Mouse (Mus musculus): Measurements from ENCODE around the gene Mettl26. TPM values are rescaled to one million over a fixed set of nuclear protein-coding genes. Genes with fewer than 3 reads are reported as not detected.

Mettl26 gene
- total and polyA plus RNA-seq, 2 experiments from 2014 or later, result 50.0 to 62.9 TPM

GRCm38 (mm10) chr17:25919144-25919785 is 44.4 kb downstream of the Mettl26 start, which contains the start of gene Rab40c:
Gene Rab40c, minus strand, starts transcription at chr17:25919727.
- H3K4me1 ChIP-seq (ENCODE audit: insufficient read depth, low read length), result peaks cover 16% of the 10 kb centered on the region
- no peaks in the 10 kb centered on the region for H3K9me3 ChIP-seq (ENCODE audit: low read length)
- DNase-seq (ENCODE audit: low spot score), result peak; percentile 52
- 0 out of 2 replicates have a peak, but pooled peaks cover 4% of the 10 kb centered on the region for H3K36me3 ChIP-seq (ENCODE audit: insufficient read depth, low read length)
- H3K27ac ChIP-seq, result peak within 1 kb of the TSS; percentile 92
- H3K27me3 ChIP-seq (ENCODE audit: insufficient read depth, low read length), result no peaks in the 10 kb centered on the region
- peak; percentile 0; the same call in 1 of the 2 replicates for ATAC-seq
- peak within 1 kb of the TSS; percentile 85 for H3K9ac ChIP-seq (replicated peaks; ENCODE audit: low read length)
- TF ChIP-seq CTCF (IDR thresholded peaks at IDR 0.05; ENCODE audit: low read depth), result no peak
- H3K4me3 ChIP-seq (ENCODE audit: low read length), result peak within 1 kb of the TSS; percentile 79
- peak within 1 kb of the TSS; percentile 60 for H3K4me2 ChIP-seq (ENCODE audit: low read depth, low read length)
- under 1% methylated on average over 51 of the region's 78 CpGs for WGBS

GRCm38 (mm10) chr17:25919786-25920642 is 45.1 kb downstream of the Mettl26 start:
- peak; percentile 29 for TF ChIP-seq CTCF (IDR thresholded peaks at IDR 0.05; ENCODE audit: low read depth)
- 0% methylated on average over 33 of the region's 40 CpGs for WGBS
- peaks cover 16% of the 10 kb centered on the region for H3K4me1 ChIP-seq (ENCODE audit: insufficient read depth, low read length)
- peak; percentile 99 for ATAC-seq
- 0 out of 2 replicates have a peak, but pooled peaks cover 4% of the 10 kb centered on the region for H3K36me3 ChIP-seq (ENCODE audit: insufficient read depth, low read length)
- DNase-seq (ENCODE audit: low spot score), result peak; percentile 100
- H3K4me3 ChIP-seq (ENCODE audit: low read length), result peak overlapping the region; percentile 79
- H3K27me3 ChIP-seq (ENCODE audit: insufficient read depth, low read length), result no peaks in the 10 kb centered on the region
- H3K9ac ChIP-seq (replicated peaks; ENCODE audit: low read length), result peak overlapping the region; percentile 45
- H3K4me2 ChIP-seq (ENCODE audit: low read depth, low read length), result peak overlapping the region; percentile 60
- peak overlapping the region; percentile 92 for H3K27ac ChIP-seq
- no peaks in the 10 kb centered on the region for H3K9me3 ChIP-seq (ENCODE audit: low read length)

GRCm38 (mm10) chr17:25922120-25922519 is 47.2 kb downstream of the Mettl26 start:
- H3K4me3 ChIP-seq (ENCODE audit: low read length), result no peak overlapping the region
- H3K4me2 ChIP-seq (ENCODE audit: low read depth, low read length), result no peak overlapping the region
- H3K27me3 ChIP-seq (ENCODE audit: insufficient read depth, low read length), result no peaks in the 10 kb centered on the region
- no peak for TF ChIP-seq CTCF (IDR thresholded peaks at IDR 0.05; ENCODE audit: low read depth)
- H3K27ac ChIP-seq, result no peak overlapping the region
- H3K9me3 ChIP-seq (ENCODE audit: low read length), result no peaks in the 10 kb centered on the region
- H3K36me3 ChIP-seq (ENCODE audit: insufficient read depth, low read length), result peaks cover 10% of the 10 kb centered on the region; the same call in 1 of the 2 replicates
- DNase-seq (ENCODE audit: low spot score) (no peak), ATAC-seq (no peak)
- 57% methylated on average over 5 of the region's 5 CpGs for WGBS
- H3K9ac ChIP-seq (replicated peaks; ENCODE audit: low read length), result no peak overlapping the region
- H3K4me1 ChIP-seq (ENCODE audit: insufficient read depth, low read length), result peaks cover 15% of the 10 kb centered on the region

GRCm38 (mm10) chr17:25925348-25925747 is 50.5 kb downstream of the Mettl26 start:
- Histone ChIP-seq H3K36me3 (ENCODE audit: insufficient read depth, low read length) (peaks cover 24% of the 10 kb centered on the region), H3K9ac (replicated peaks; ENCODE audit: low read length) (no peak overlapping the region), H3K9me3 (ENCODE audit: low read length) (no peaks in the 10 kb centered on the region), H3K27me3 (ENCODE audit: insufficient read depth, low read length) (no peaks in the 10 kb centered on the region), H3K4me2 (ENCODE audit: low read depth, low read length) (no peak overlapping the region), H3K27ac (no peak overlapping the region), H3K4me3 (ENCODE audit: low read length) (no peak overlapping the region), H3K4me1 (ENCODE audit: insufficient read depth, low read length) (no peaks in the 10 kb centered on the region)
- WGBS, result 61% methylated on average over 2 of the region's 2 CpGs
- ATAC-seq (peak; percentile 61; the same call in 1 of the 2 replicates), DNase-seq (ENCODE audit: low spot score) (peak; percentile 64)
- no peak for TF ChIP-seq CTCF (IDR thresholded peaks at IDR 0.05; ENCODE audit: low read depth)

Small RNA genes within 50 kb of the gene (microRNA-seq; reads per million reads assigned to microRNA genes)
- 0.71 to 1.1 reads per million in 2 experiments for gene Mir3082

Other genes with a start within 250 kb of the Mettl26 start
Only the 30 nearest of the 31 such genes appear.
- gene Gng13, start 157.9 kb upstream of the Mettl26 start, total RNA-seq (2014; rRNA removed), result 10.9 TPM in 1 of 2 replicates, not detected in the other
- 22.0 and 23.7 TPM in 2 replicates for gene Gng13, start 157.9 kb upstream of the Mettl26 start, polyA plus RNA-seq (2015; fragmentation: Nextera tagmentation; extraction: Ambion mirVana)
- 4.9 and 7.8 TPM in 2 replicates for gene Chtf18, start 147.7 kb upstream of the Mettl26 start, total RNA-seq (2014; rRNA removed)
- gene Chtf18, start 147.7 kb upstream of the Mettl26 start, polyA plus RNA-seq (2015; fragmentation: Nextera tagmentation; extraction: Ambion mirVana), result 4.9 and 5.4 TPM in 2 replicates
- 10.1 and 18.7 TPM in 2 replicates for gene Rpusd1, start 147.4 kb upstream of the Mettl26 start, total RNA-seq (2014; rRNA removed)
- gene Rpusd1, start 147.4 kb upstream of the Mettl26 start, polyA plus RNA-seq (2015; fragmentation: Nextera tagmentation; extraction: Ambion mirVana), result 27.5 and 27.9 TPM in 2 replicates
- 0.05 TPM in 1 of 2 replicates, not detected in the other for gene Mslnl, start 139.0 kb upstream of the Mettl26 start, total RNA-seq (2014; rRNA removed)
- not detected in 2 replicates for gene Mslnl, start 139.0 kb upstream of the Mettl26 start, polyA plus RNA-seq (2015; fragmentation: Nextera tagmentation; extraction: Ambion mirVana)
- gene Msln, start 120.7 kb upstream of the Mettl26 start, total RNA-seq (2014; rRNA removed), result 0.50 and 1.1 TPM in 2 replicates
- 2.0 and 2.3 TPM in 2 replicates for gene Msln, start 120.7 kb upstream of the Mettl26 start, polyA plus RNA-seq (2015; fragmentation: Nextera tagmentation; extraction: Ambion mirVana)
- 22.2 and 28.2 TPM in 2 replicates for gene Narfl, start 101.3 kb upstream of the Mettl26 start, total RNA-seq (2014; rRNA removed)
- 27.5 and 27.9 TPM in 2 replicates for gene Narfl, start 101.3 kb upstream of the Mettl26 start, polyA plus RNA-seq (2015; fragmentation: Nextera tagmentation; extraction: Ambion mirVana)
- gene Haghl, start 89.4 kb upstream of the Mettl26 start, total RNA-seq (2014; rRNA removed), result 159 and 171 TPM in 2 replicates
- 219 and 225 TPM in 2 replicates for gene Haghl, start 89.4 kb upstream of the Mettl26 start, polyA plus RNA-seq (2015; fragmentation: Nextera tagmentation; extraction: Ambion mirVana)
- 0.10 and 0.50 TPM in 2 replicates for gene Ccdc78, start 88.5 kb upstream of the Mettl26 start, total RNA-seq (2014; rRNA removed)
- gene Ccdc78, start 88.5 kb upstream of the Mettl26 start, polyA plus RNA-seq (2015; fragmentation: Nextera tagmentation; extraction: Ambion mirVana), result 1.0 and 1.2 TPM in 2 replicates
- 80.6 and 101 TPM in 2 replicates for gene Fam173a, start 82.2 kb upstream of the Mettl26 start, total RNA-seq (2014; rRNA removed)
- 117 and 121 TPM in 2 replicates for gene Fam173a, start 82.2 kb upstream of the Mettl26 start, polyA plus RNA-seq (2015; fragmentation: Nextera tagmentation; extraction: Ambion mirVana)
- 0.31 TPM in 1 of 2 replicates, not detected in the other for gene AC134908.4, start 79.4 kb upstream of the Mettl26 start, total RNA-seq (2014; rRNA removed)
- gene AC134908.4, start 79.4 kb upstream of the Mettl26 start, polyA plus RNA-seq (2015; fragmentation: Nextera tagmentation; extraction: Ambion mirVana), result 2.0 and 3.9 TPM in 2 replicates
- 500 and 557 TPM in 2 replicates for gene Metrn, start 77.9 kb upstream of the Mettl26 start, total RNA-seq (2014; rRNA removed)
- gene Metrn, start 77.9 kb upstream of the Mettl26 start, polyA plus RNA-seq (2015; fragmentation: Nextera tagmentation; extraction: Ambion mirVana), result 102 and 116 TPM in 2 replicates
- 143 and 146 TPM in 2 replicates for gene Fbxl16, start 66.0 kb upstream of the Mettl26 start, total RNA-seq (2014; rRNA removed)
- 44.0 and 45.8 TPM in 2 replicates for gene Fbxl16, start 66.0 kb upstream of the Mettl26 start, polyA plus RNA-seq (2015; fragmentation: Nextera tagmentation; extraction: Ambion mirVana)
- 31.3 and 39.7 TPM in 2 replicates for gene Wdr24, start 51.4 kb upstream of the Mettl26 start, total RNA-seq (2014; rRNA removed)
- gene Wdr24, start 51.4 kb upstream of the Mettl26 start, polyA plus RNA-seq (2015; fragmentation: Nextera tagmentation; extraction: Ambion mirVana), result 21.0 and 22.6 TPM in 2 replicates
- gene Jmjd8, start 46.2 kb upstream of the Mettl26 start, total RNA-seq (2014; rRNA removed), result 57.0 and 61.0 TPM in 2 replicates
- gene Jmjd8, start 46.2 kb upstream of the Mettl26 start, polyA plus RNA-seq (2015; fragmentation: Nextera tagmentation; extraction: Ambion mirVana), result 38.6 and 41.3 TPM in 2 replicates
- gene Stub1, start 41.7 kb upstream of the Mettl26 start, total RNA-seq (2014; rRNA removed), result 271 and 273 TPM in 2 replicates
- 369 and 370 TPM in 2 replicates for gene Stub1, start 41.7 kb upstream of the Mettl26 start, polyA plus RNA-seq (2015; fragmentation: Nextera tagmentation; extraction: Ambion mirVana)
- 122 and 135 TPM in 2 replicates for gene Rhbdl1, start 37.8 kb upstream of the Mettl26 start, total RNA-seq (2014; rRNA removed)
- gene Rhbdl1, start 37.8 kb upstream of the Mettl26 start, polyA plus RNA-seq (2015; fragmentation: Nextera tagmentation; extraction: Ambion mirVana), result 78.6 and 80.0 TPM in 2 replicates
- 22.8 and 40.0 TPM in 2 replicates for gene Gm20683, start 33.3 kb upstream of the Mettl26 start, total RNA-seq (2014; rRNA removed)
- 12.6 and 12.9 TPM in 2 replicates for gene Gm20683, start 33.3 kb upstream of the Mettl26 start, polyA plus RNA-seq (2015; fragmentation: Nextera tagmentation; extraction: Ambion mirVana)
- 39.8 and 64.1 TPM in 2 replicates for gene Rhot2, start 30.2 kb upstream of the Mettl26 start, total RNA-seq (2014; rRNA removed)
- 14.6 and 15.8 TPM in 2 replicates for gene Rhot2, start 30.2 kb upstream of the Mettl26 start, polyA plus RNA-seq (2015; fragmentation: Nextera tagmentation; extraction: Ambion mirVana)
- 54.5 and 75.5 TPM in 2 replicates for gene Wdr90, start 13.6 kb upstream of the Mettl26 start, total RNA-seq (2014; rRNA removed)
- 13.2 TPM in 2 replicates for gene Wdr90, start 13.6 kb upstream of the Mettl26 start, polyA plus RNA-seq (2015; fragmentation: Nextera tagmentation; extraction: Ambion mirVana)
- 27.0 and 32.1 TPM in 2 replicates for gene Mcrip2, start 6.3 kb upstream of the Mettl26 start, total RNA-seq (2014; rRNA removed)
- 54.3 and 54.7 TPM in 2 replicates for gene Mcrip2, start 6.3 kb upstream of the Mettl26 start, polyA plus RNA-seq (2015; fragmentation: Nextera tagmentation; extraction: Ambion mirVana)
- gene Wfikkn1, start 5.8 kb downstream of the Mettl26 start, total RNA-seq (2014; rRNA removed), result 1.2 and 1.5 TPM in 2 replicates
- 0.33 and 0.58 TPM in 2 replicates for gene Wfikkn1, start 5.8 kb downstream of the Mettl26 start, polyA plus RNA-seq (2015; fragmentation: Nextera tagmentation; extraction: Ambion mirVana)
- 33.2 and 39.1 TPM in 2 replicates for gene Rab40c, start 44.7 kb downstream of the Mettl26 start, total RNA-seq (2014; rRNA removed)
- gene Rab40c, start 44.7 kb downstream of the Mettl26 start, polyA plus RNA-seq (2015; fragmentation: Nextera tagmentation; extraction: Ambion mirVana), result 34.7 and 35.3 TPM in 2 replicates
- gene Pigq, start 69.9 kb downstream of the Mettl26 start, total RNA-seq (2014; rRNA removed), result 90.6 and 99.7 TPM in 2 replicates
- 69.7 and 76.3 TPM in 2 replicates for gene Pigq, start 69.9 kb downstream of the Mettl26 start, polyA plus RNA-seq (2015; fragmentation: Nextera tagmentation; extraction: Ambion mirVana)
- gene Nhlrc4, start 69.9 kb downstream of the Mettl26 start, total RNA-seq (2014; rRNA removed), result 0.61 and 0.68 TPM in 2 replicates
- gene Nhlrc4, start 69.9 kb downstream of the Mettl26 start, polyA plus RNA-seq (2015; fragmentation: Nextera tagmentation; extraction: Ambion mirVana), result 0.30 and 0.72 TPM in 2 replicates
- 5.6 and 7.2 TPM in 2 replicates for gene A930017K11Rik, start 77.5 kb downstream of the Mettl26 start, total RNA-seq (2014; rRNA removed)
- 4.4 and 5.0 TPM in 2 replicates for gene A930017K11Rik, start 77.5 kb downstream of the Mettl26 start, polyA plus RNA-seq (2015; fragmentation: Nextera tagmentation; extraction: Ambion mirVana)
- 35.1 and 41.4 TPM in 2 replicates for gene Capn15, start 110.7 kb downstream of the Mettl26 start, total RNA-seq (2014; rRNA removed)
- 19.0 and 20.1 TPM in 2 replicates for gene Capn15, start 110.7 kb downstream of the Mettl26 start, polyA plus RNA-seq (2015; fragmentation: Nextera tagmentation; extraction: Ambion mirVana)
- 34.7 and 41.9 TPM in 2 replicates for gene Rab11fip3, start 194.5 kb downstream of the Mettl26 start, total RNA-seq (2014; rRNA removed)
- gene Rab11fip3, start 194.5 kb downstream of the Mettl26 start, polyA plus RNA-seq (2015; fragmentation: Nextera tagmentation; extraction: Ambion mirVana), result 16.6 and 17.9 TPM in 2 replicates
- 35.6 and 40.6 TPM in 2 replicates for gene Decr2, start 215.3 kb downstream of the Mettl26 start, total RNA-seq (2014; rRNA removed)
- 41.1 and 44.7 TPM in 2 replicates for gene Decr2, start 215.3 kb downstream of the Mettl26 start, polyA plus RNA-seq (2015; fragmentation: Nextera tagmentation; extraction: Ambion mirVana)
- gene Nme4, start 220.5 kb downstream of the Mettl26 start, total RNA-seq (2014; rRNA removed), result 20.1 and 23.3 TPM in 2 replicates
- gene Nme4, start 220.5 kb downstream of the Mettl26 start, polyA plus RNA-seq (2015; fragmentation: Nextera tagmentation; extraction: Ambion mirVana), result 16.0 and 18.3 TPM in 2 replicates
- gene Tmem8, start 238.2 kb downstream of the Mettl26 start, total RNA-seq (2014; rRNA removed), result 10.4 and 11.8 TPM in 2 replicates
- 3.8 and 4.0 TPM in 2 replicates for gene Tmem8, start 238.2 kb downstream of the Mettl26 start, polyA plus RNA-seq (2015; fragmentation: Nextera tagmentation; extraction: Ambion mirVana)